Mouse (Mus musculus) limb, embryonic 15.5 days (tissue): ENCODE results near the gene Ttyh2. TPM values are rescaled to one million over a fixed set of nuclear protein-coding genes. Genes with fewer than 3 reads are reported as not detected.
A peak's percentile ranks its signal among the peaks of the same experiment; 100 is the strongest.

Experiments
- ATAC-seq: fragments of 200-750 bp; cut with Nextera tagmentation; 2 replicates; pipeline ENCODE4 v1.8.0; 2017; ENCODE audit warnings: low read depth, moderate TSS enrichment; ENCODE audit not compliant: insufficient number of reproducible peaks, low FRiP score, low TSS enrichment
- H3K27ac ChIP-seq: fragments of 300-500 bp; sonication (generic); 2 replicates; pipeline ENCODE4 v1.5.1; 2015; ENCODE audit warnings: moderate library complexity, mild to moderate bottlenecking, inconsistent platforms
- H3K27me3 ChIP-seq: fragments of 300-500 bp; sonication (generic); 2 replicates; pipeline ENCODE4 v1.6.1; 2015; ENCODE audit warnings: inconsistent platforms
- H3K36me3 ChIP-seq: fragments of 300-500 bp; sonication (generic); 2 replicates; pipeline ENCODE4 v1.6.1; 2015; ENCODE audit warnings: inconsistent platforms
- H3K4me1 ChIP-seq: fragments of 300-500 bp; sonication (generic); 2 replicates; pipeline ENCODE4 v1.6.1; 2015; ENCODE audit warnings: inconsistent platforms
- H3K4me2 ChIP-seq: fragments of 300-500 bp; sonication (generic); 2 replicates; pipeline ENCODE4 v1.6.1; 2015; ENCODE audit warnings: mild to moderate bottlenecking, inconsistent platforms
- H3K4me3 ChIP-seq: fragments of 300-500 bp; sonication (generic); 2 replicates; pipeline ENCODE4 v1.5.1; 2015; ENCODE audit warnings: mild to moderate bottlenecking, inconsistent platforms
- H3K9ac ChIP-seq: fragments of 300-500 bp; sonication (generic); 2 replicates; pipeline ENCODE4 v1.6.1; 2015; ENCODE audit warnings: inconsistent platforms
- H3K9me3 ChIP-seq: fragments of 300-500 bp; sonication (generic); 2 replicates; pipeline ENCODE4 v1.6.1; 2016; ENCODE audit warnings: inconsistent platforms
- WGBS: fragments of 180-500 bp; shearing (Covaris S2); methylation state at CpG from one replicate; pipeline ENCODE4 v1.1.7; 2015; 5-methylcytosine and 5-hydroxymethylcytosine counted together
- polyA plus RNA-seq: library from polyadenylated mRNA; unstranded; fragments of >200 nt; fragmentation: Nextera tagmentation; extraction: Ambion mirVana; gene quantifications from 2 replicates; pipeline ENCODE4 v1.2.1, GENCODE M21; 2015

The Ttyh2 gene
- polyA plus RNA-seq, 1 experiment from 2014 or later: 22.4 TPM

- no peak overlapping the region for H3K4me3 ChIP-seq
- H3K27me3 ChIP-seq: 0 out of 2 replicates have a peak, but pooled peaks cover 5% of the 10 kb centered on the region
- ATAC-seq: peak; percentile 87
- peak overlapping the region; percentile 77 for H3K27ac ChIP-seq
- H3K36me3 ChIP-seq: no peaks in the 10 kb centered on the region
- 22% methylated on average over 11 of the region's 11 CpGs for WGBS
- peaks cover 25% of the 10 kb centered on the region for H3K4me1 ChIP-seq
- no peaks in the 10 kb centered on the region for H3K9me3 ChIP-seq
- no peak overlapping the region for H3K4me2 ChIP-seq
- H3K9ac ChIP-seq: no peak overlapping the region
Observed at GRCm38 (mm10) chr11:114724787-114725590, 49.8 kb downstream of the Ttyh2 start.

- 7% methylated on average over 34 of the region's 34 CpGs for WGBS
- no peaks in the 10 kb centered on the region for H3K9me3 ChIP-seq
- H3K9ac ChIP-seq: 0 out of 2 replicates have a peak within 1 kb of the TSS, but pooled peaks have one; percentile 7
- H3K27ac ChIP-seq: peak within 1 kb of the TSS; percentile 50; the same call in 1 of the 2 replicates
- H3K4me3 ChIP-seq: peak within 1 kb of the TSS; percentile 30
- H3K27me3 ChIP-seq: 0 out of 2 replicates have a peak, but pooled peaks cover 5% of the 10 kb centered on the region
- H3K4me2 ChIP-seq: peak within 1 kb of the TSS; percentile 67
- ATAC-seq: peak; percentile 66
- peaks cover 25% of the 10 kb centered on the region for H3K4me1 ChIP-seq
- no peaks in the 10 kb centered on the region for H3K36me3 ChIP-seq
Observed at GRCm38 (mm10) chr11:114726965-114727825, 52.0 kb downstream of the Ttyh2 start, which contains the start of gene Dnaic2. Gene Dnaic2, plus strand, starts transcription at chr11:114727408.

- Histone ChIP-seq H3K4me1 (peaks cover 25% of the 10 kb centered on the region), H3K27me3 (0 out of 2 replicates have a peak, but pooled peaks cover 5% of the 10 kb centered on the region), H3K9ac (0 out of 2 replicates have a peak overlapping the region, but pooled peaks have one; percentile 7), H3K27ac (no peak overlapping the region), H3K4me2 (peak overlapping the region; percentile 67), H3K9me3 (no peaks in the 10 kb centered on the region), H3K4me3 (peak overlapping the region; percentile 30; the same call in 1 of the 2 replicates), H3K36me3 (no peaks in the 10 kb centered on the region)
- whole genome bisulfite sequencing: 22% methylated on average over 5 of the region's 5 CpGs
- ATAC-seq: no peak
Observed at GRCm38 (mm10) chr11:114727826-114728186, 52.6 kb downstream of the Ttyh2 start.

GRCm38 (mm10) chr11:114728333-114728732 is 53.1 kb downstream of the Ttyh2 start:
- no peak for ATAC-seq
- Histone ChIP-seq H3K4me2 (no peak overlapping the region), H3K9ac (no peak overlapping the region), H3K4me1 (peaks cover 25% of the 10 kb centered on the region), H3K27me3 (0 out of 2 replicates have a peak, but pooled peaks cover 5% of the 10 kb centered on the region), H3K27ac (0 out of 2 replicates have a peak overlapping the region, but pooled peaks have one; percentile 22), H3K9me3 (no peaks in the 10 kb centered on the region), H3K4me3 (no peak overlapping the region), H3K36me3 (no peaks in the 10 kb centered on the region)
- WGBS: 33% methylated on average over 5 of the region's 5 CpGs

- peaks cover 22% of the 10 kb centered on the region for H3K4me1 ChIP-seq
- ATAC-seq: no peak
- no peak overlapping the region for H3K27ac ChIP-seq
- no peaks in the 10 kb centered on the region for H3K36me3 ChIP-seq
- 0 out of 2 replicates have a peak, but pooled peaks cover 5% of the 10 kb centered on the region for H3K27me3 ChIP-seq
- H3K4me2 ChIP-seq: no peak overlapping the region
- no peak overlapping the region for H3K9ac ChIP-seq
- WGBS: 51% methylated on average over 6 of the region's 6 CpGs
- no peaks in the 10 kb centered on the region for H3K9me3 ChIP-seq
- H3K4me3 ChIP-seq: no peak overlapping the region
Observed at GRCm38 (mm10) chr11:114729832-114730363, 54.7 kb downstream of the Ttyh2 start.

GRCm38 (mm10) chr11:114731711-114732110 is 56.5 kb downstream of the Ttyh2 start:
- H3K36me3 ChIP-seq: no peaks in the 10 kb centered on the region
- WGBS: 62% methylated on average over 4 of the region's 4 CpGs
- H3K4me3 ChIP-seq: no peak overlapping the region
- 0 out of 2 replicates have a peak, but pooled peaks cover 5% of the 10 kb centered on the region for H3K27me3 ChIP-seq
- no peak overlapping the region for H3K27ac ChIP-seq
- no peak overlapping the region for H3K9ac ChIP-seq
- no peaks in the 10 kb centered on the region for H3K9me3 ChIP-seq
- H3K4me1 ChIP-seq: peaks cover 16% of the 10 kb centered on the region
- H3K4me2 ChIP-seq: no peak overlapping the region
- ATAC-seq: no peak

- 81% methylated on average over 22 of the region's 22 CpGs for WGBS
- no peak overlapping the region for H3K4me2 ChIP-seq
- no peak for ATAC-seq
- no peak overlapping the region for H3K4me3 ChIP-seq
- no peak overlapping the region for H3K9ac ChIP-seq
- H3K9me3 ChIP-seq: no peaks in the 10 kb centered on the region
- H3K27me3 ChIP-seq: no peaks in the 10 kb centered on the region
- H3K27ac ChIP-seq: no peak overlapping the region
- H3K4me1 ChIP-seq: peaks cover 8% of the 10 kb centered on the region
- H3K36me3 ChIP-seq: no peaks in the 10 kb centered on the region
Observed at GRCm38 (mm10) chr11:114732890-114733289, 57.7 kb downstream of the Ttyh2 start.

GRCm38 (mm10) chr11:114736111-114736510 is 60.9 kb downstream of the Ttyh2 start:
- no peak overlapping the region for H3K9ac ChIP-seq
- H3K9me3 ChIP-seq: no peaks in the 10 kb centered on the region
- ATAC-seq: no peak
- no peak overlapping the region for H3K4me2 ChIP-seq
- H3K27me3 ChIP-seq: 0 out of 2 replicates have a peak, but pooled peaks cover 3% of the 10 kb centered on the region
- 75% methylated on average over 2 of the region's 2 CpGs for WGBS
- peaks cover 9% of the 10 kb centered on the region; the same call in 1 of the 2 replicates for H3K4me1 ChIP-seq
- H3K27ac ChIP-seq: no peak overlapping the region
- no peaks in the 10 kb centered on the region for H3K36me3 ChIP-seq
- no peak overlapping the region for H3K4me3 ChIP-seq

GRCm38 (mm10) chr11:114736913-114737624 is 61.8 kb downstream of the Ttyh2 start:
- Histone ChIP-seq H3K4me3 (no peak overlapping the region), H3K27ac (no peak overlapping the region), H3K27me3 (0 out of 2 replicates have a peak, but pooled peaks cover 3% of the 10 kb centered on the region), H3K9ac (no peak overlapping the region), H3K4me1 (peaks cover 9% of the 10 kb centered on the region; the same call in 1 of the 2 replicates), H3K4me2 (no peak overlapping the region), H3K36me3 (no peaks in the 10 kb centered on the region), H3K9me3 (no peaks in the 10 kb centered on the region)
- no peak for ATAC-seq
- 41% methylated on average over 11 of the region's 11 CpGs for WGBS

GRCm38 (mm10) chr11:114740598-114740997 is 65.4 kb downstream of the Ttyh2 start:
- WGBS: 33% methylated on average over 10 of the region's 10 CpGs
- Histone ChIP-seq H3K4me3 (no peak overlapping the region), H3K27me3 (0 out of 2 replicates have a peak, but pooled peaks cover 3% of the 10 kb centered on the region), H3K4me1 (peaks cover 9% of the 10 kb centered on the region; the same call in 1 of the 2 replicates), H3K9me3 (no peaks in the 10 kb centered on the region), H3K4me2 (no peak overlapping the region), H3K27ac (no peak overlapping the region), H3K36me3 (no peaks in the 10 kb centered on the region), H3K9ac (no peak overlapping the region)
- ATAC-seq: no peak

- H3K4me1 ChIP-seq: peaks cover 9% of the 10 kb centered on the region; the same call in 1 of the 2 replicates
- H3K4me3 ChIP-seq: no peak overlapping the region
- 0 out of 2 replicates have a peak, but pooled peaks cover 3% of the 10 kb centered on the region for H3K27me3 ChIP-seq
- H3K9me3 ChIP-seq: no peaks in the 10 kb centered on the region
- 46% methylated on average over 6 of the region's 6 CpGs for WGBS
- ATAC-seq: no peak
- no peak overlapping the region for H3K9ac ChIP-seq
- no peaks in the 10 kb centered on the region for H3K36me3 ChIP-seq
- no peak overlapping the region for H3K4me2 ChIP-seq
- no peak overlapping the region for H3K27ac ChIP-seq
Observed at GRCm38 (mm10) chr11:114741451-114741850, 66.2 kb downstream of the Ttyh2 start.
